Mouse (Mus musculus): ENCODE measurements at regions not wholly inside any gene's neighbourhood (a gene's known extent, or its start where the extent isn't known, plus 50 kb on each side); places are given as distances from the start of the nearest gene placed in this dataset.

DNA sequence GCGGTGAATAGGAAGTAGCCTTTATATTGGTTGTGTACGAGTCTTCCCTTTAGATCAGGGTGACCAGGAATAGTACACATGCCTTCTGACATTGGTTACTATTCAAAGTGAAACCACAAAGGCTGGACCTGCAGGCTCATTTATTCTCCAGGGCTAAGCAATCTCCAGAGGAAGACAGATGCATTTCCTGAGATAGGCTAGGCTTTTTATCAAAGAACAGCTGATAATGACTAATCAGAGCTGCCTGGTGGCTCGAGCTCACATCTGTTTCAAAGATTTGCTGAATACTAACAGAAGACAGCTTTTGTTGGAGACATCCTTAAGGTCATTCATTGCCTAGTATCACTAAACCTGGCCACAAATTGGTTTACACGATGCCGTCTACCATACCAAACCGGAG is 838.1 kb downstream of the Epha4 start:
- H3K36me3 ChIP-seq (replicated peaks; ENCODE audit: control insufficient read depth, insufficient read depth, low read length), result no peaks in the 10 kb centered on the region
- 0 out of 2 replicates have a peak, but pooled peaks cover 3% of the 10 kb centered on the region for H3K9me3 ChIP-seq (replicated peaks; ENCODE audit: control insufficient read depth, low read length)
- 40% methylated on average over 6 of the region's 6 CpGs for WGBS
- ATAC-seq (ENCODE audit: insufficient read depth, low read depth) (no peak), DNase-seq (ENCODE audit: low spot score) (no peak)
- no peak for TF ChIP-seq CTCF (IDR thresholded peaks at IDR 0.05; ENCODE audit: low read depth)
- TF ChIP-seq EP300 (IDR thresholded peaks at IDR 0.05; ENCODE audit: low read depth), result no peak
- no peak overlapping the region for H3K4me3 ChIP-seq (ENCODE audit: low read depth, low read length)
- H3K4me1 ChIP-seq (ENCODE audit: control insufficient read depth, insufficient read depth), result no peaks in the 10 kb centered on the region
- H3K9ac ChIP-seq (replicated peaks; ENCODE audit: low read depth, low read length), result no peak overlapping the region
- H3K27ac ChIP-seq (ENCODE audit: low read depth), result no peak overlapping the region
- no peak overlapping the region for H3K4me2 ChIP-seq (ENCODE audit: low read depth, low read length)
- no peaks in the 10 kb centered on the region for H3K27me3 ChIP-seq (ENCODE audit: control insufficient read depth, insufficient read depth, low read length)

DNA sequence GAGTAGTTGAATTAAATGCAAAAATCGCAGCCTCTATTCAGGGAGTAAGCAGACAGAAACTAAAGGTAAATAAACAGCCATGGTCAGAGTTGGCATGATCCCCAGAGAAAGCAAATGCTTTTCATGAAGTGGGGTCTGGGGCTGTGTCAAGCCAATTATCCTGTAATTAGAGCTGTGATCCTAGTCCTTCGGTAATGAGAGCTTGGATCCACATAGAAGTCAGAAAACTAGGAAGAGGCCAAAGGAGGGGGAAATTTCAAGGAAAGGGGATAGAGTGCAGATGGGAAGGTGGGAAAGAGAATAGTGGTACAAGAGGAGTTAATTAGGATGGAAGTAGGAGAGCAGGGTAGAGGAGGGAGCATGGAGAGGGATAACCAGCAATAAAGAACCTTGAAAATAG is 809.3 kb downstream of the Epha4 start:
- Histone ChIP-seq H3K36me3 (replicated peaks; ENCODE audit: control insufficient read depth, insufficient read depth, low read length) (no peaks in the 10 kb centered on the region), H3K27ac (ENCODE audit: low read depth) (no peak overlapping the region), H3K4me3 (ENCODE audit: low read depth, low read length) (no peak overlapping the region), H3K9ac (replicated peaks; ENCODE audit: low read depth, low read length) (no peak overlapping the region), H3K27me3 (ENCODE audit: control insufficient read depth, insufficient read depth, low read length) (no peaks in the 10 kb centered on the region), H3K4me1 (ENCODE audit: control insufficient read depth, insufficient read depth) (no peaks in the 10 kb centered on the region), H3K4me2 (ENCODE audit: low read depth, low read length) (no peak overlapping the region), H3K9me3 (replicated peaks; ENCODE audit: control insufficient read depth, low read length) (no peaks in the 10 kb centered on the region)
- no peak for TF ChIP-seq CTCF (IDR thresholded peaks at IDR 0.05; ENCODE audit: low read depth)
- TF ChIP-seq EP300 (IDR thresholded peaks at IDR 0.05; ENCODE audit: low read depth), result no peak
- DNase-seq (ENCODE audit: low spot score) (no peak), ATAC-seq (ENCODE audit: insufficient read depth, low read depth) (no peak)
- 69% methylated on average over 2 of the region's 2 CpGs for WGBS

DNA sequence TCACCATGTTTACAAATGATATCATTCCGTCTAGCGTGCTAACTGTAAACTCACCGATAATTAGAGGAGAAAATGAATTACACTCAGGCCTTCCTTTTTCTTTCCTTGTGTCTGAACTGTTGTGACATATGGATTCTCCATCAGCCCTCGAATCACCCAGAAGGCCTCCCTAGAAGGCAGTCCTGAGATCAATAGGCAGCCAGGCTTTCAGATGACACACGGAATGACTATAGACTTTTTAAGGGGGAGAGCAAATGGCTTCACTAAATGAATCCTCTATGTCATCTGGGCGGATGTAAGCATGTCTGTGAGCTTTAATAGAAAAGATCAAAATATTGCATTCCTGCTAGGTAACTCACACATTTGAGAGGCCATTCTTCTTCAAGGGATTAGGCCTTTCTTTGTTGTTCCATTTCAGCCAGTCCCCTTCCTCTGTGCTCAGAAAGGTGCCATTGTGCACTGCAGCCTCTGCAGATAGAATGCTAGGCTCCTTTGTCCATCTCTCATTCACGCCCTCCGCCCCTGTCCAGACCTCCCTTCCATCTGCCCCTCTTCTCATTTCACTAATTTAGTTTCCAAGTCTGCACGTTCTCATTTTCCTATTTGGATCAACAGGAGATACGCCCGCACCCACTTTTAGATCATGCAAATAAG is 797.1 kb downstream of the Epha4 start:
- Histone ChIP-seq H3K9ac (replicated peaks; ENCODE audit: low read depth, low read length) (no peak overlapping the region), H3K36me3 (replicated peaks; ENCODE audit: control insufficient read depth, insufficient read depth, low read length) (no peaks in the 10 kb centered on the region), H3K9me3 (replicated peaks; ENCODE audit: control insufficient read depth, low read length) (no peaks in the 10 kb centered on the region), H3K4me3 (ENCODE audit: low read depth, low read length) (no peak overlapping the region), H3K4me1 (ENCODE audit: control insufficient read depth, insufficient read depth) (no peaks in the 10 kb centered on the region), H3K27me3 (ENCODE audit: control insufficient read depth, insufficient read depth, low read length) (no peaks in the 10 kb centered on the region), H3K4me2 (ENCODE audit: low read depth, low read length) (no peak overlapping the region), H3K27ac (ENCODE audit: low read depth) (no peak overlapping the region)
- 80% methylated on average over 11 of the region's 11 CpGs for whole genome bisulfite sequencing
- DNase-seq (ENCODE audit: low spot score) (no peak), ATAC-seq (ENCODE audit: insufficient read depth, low read depth) (no peak)
- no peak for TF ChIP-seq EP300 (IDR thresholded peaks at IDR 0.05; ENCODE audit: low read depth)
- TF ChIP-seq CTCF (IDR thresholded peaks at IDR 0.05; ENCODE audit: low read depth), result no peak

DNA sequence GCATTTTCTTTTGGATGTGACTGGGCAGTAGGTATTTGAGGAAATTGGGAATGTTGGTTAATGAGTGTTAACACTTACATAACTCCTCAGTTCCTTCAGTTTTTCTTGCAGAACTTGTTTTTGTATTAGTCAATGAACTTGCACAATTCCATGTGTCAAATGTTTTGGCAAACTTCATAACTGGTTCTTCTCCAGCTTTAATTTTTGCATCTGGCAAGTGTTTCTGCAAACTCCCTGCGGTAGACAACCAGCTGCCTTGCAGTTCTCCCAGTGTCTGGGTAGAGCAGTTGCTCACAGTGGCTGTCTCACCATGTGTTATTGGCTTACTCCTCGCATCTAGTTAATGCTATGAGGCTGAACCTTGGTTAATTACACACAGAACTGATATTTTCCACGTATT is 790.4 kb downstream of the Epha4 start:
- Histone ChIP-seq H3K4me2 (ENCODE audit: low read depth, low read length) (no peak overlapping the region), H3K36me3 (replicated peaks; ENCODE audit: control insufficient read depth, insufficient read depth, low read length) (no peaks in the 10 kb centered on the region), H3K9ac (replicated peaks; ENCODE audit: low read depth, low read length) (no peak overlapping the region), H3K27ac (ENCODE audit: low read depth) (no peak overlapping the region), H3K27me3 (ENCODE audit: control insufficient read depth, insufficient read depth, low read length) (no peaks in the 10 kb centered on the region), H3K9me3 (replicated peaks; ENCODE audit: control insufficient read depth, low read length) (no peaks in the 10 kb centered on the region), H3K4me1 (ENCODE audit: control insufficient read depth, insufficient read depth) (no peaks in the 10 kb centered on the region), H3K4me3 (ENCODE audit: low read depth, low read length) (no peak overlapping the region)
- DNase-seq (ENCODE audit: low spot score) (no peak), ATAC-seq (ENCODE audit: insufficient read depth, low read depth) (no peak)
- WGBS, result 75% methylated on average over 3 of the region's 3 CpGs
- TF ChIP-seq EP300 (IDR thresholded peaks at IDR 0.05; ENCODE audit: low read depth) (no peak), CTCF (IDR thresholded peaks at IDR 0.05; ENCODE audit: low read depth) (no peak)

DNA sequence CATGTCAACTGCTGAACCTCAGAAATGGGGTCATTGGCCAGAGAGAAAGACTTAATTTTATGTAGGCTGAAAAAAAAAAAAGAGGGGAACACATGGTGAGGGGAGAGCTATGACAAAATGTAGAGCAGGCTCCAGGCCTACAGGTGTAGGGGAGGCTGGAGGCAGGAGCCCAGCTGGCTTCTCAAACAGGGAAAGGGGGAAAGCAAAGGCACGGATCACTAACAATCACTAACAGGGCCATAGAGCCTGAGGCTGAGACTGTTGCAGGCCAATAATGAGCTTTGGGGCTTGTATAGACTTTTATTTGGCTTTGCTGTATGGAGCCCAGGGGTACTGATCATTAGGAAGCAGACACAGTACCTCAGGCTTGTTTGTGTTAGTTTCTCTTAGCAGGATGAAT is 777.9 kb downstream of the Epha4 start:
- H3K9me3 ChIP-seq (replicated peaks; ENCODE audit: control insufficient read depth, low read length), result no peaks in the 10 kb centered on the region
- H3K27me3 ChIP-seq (ENCODE audit: control insufficient read depth, insufficient read depth, low read length), result no peaks in the 10 kb centered on the region
- no peak overlapping the region for H3K4me2 ChIP-seq (ENCODE audit: low read depth, low read length)
- DNase-seq (ENCODE audit: low spot score) (no peak), ATAC-seq (ENCODE audit: insufficient read depth, low read depth) (no peak)
- no peaks in the 10 kb centered on the region for H3K4me1 ChIP-seq (ENCODE audit: control insufficient read depth, insufficient read depth)
- no peak overlapping the region for H3K4me3 ChIP-seq (ENCODE audit: low read depth, low read length)
- H3K27ac ChIP-seq (ENCODE audit: low read depth), result no peak overlapping the region
- H3K9ac ChIP-seq (replicated peaks; ENCODE audit: low read depth, low read length), result no peak overlapping the region
- no peaks in the 10 kb centered on the region for H3K36me3 ChIP-seq (replicated peaks; ENCODE audit: control insufficient read depth, insufficient read depth, low read length)
- 86% methylated on average over 1 of the region's 1 CpGs for WGBS
- no peak for TF ChIP-seq CTCF (IDR thresholded peaks at IDR 0.05; ENCODE audit: low read depth)
- TF ChIP-seq EP300 (IDR thresholded peaks at IDR 0.05; ENCODE audit: low read depth), result no peak

DNA sequence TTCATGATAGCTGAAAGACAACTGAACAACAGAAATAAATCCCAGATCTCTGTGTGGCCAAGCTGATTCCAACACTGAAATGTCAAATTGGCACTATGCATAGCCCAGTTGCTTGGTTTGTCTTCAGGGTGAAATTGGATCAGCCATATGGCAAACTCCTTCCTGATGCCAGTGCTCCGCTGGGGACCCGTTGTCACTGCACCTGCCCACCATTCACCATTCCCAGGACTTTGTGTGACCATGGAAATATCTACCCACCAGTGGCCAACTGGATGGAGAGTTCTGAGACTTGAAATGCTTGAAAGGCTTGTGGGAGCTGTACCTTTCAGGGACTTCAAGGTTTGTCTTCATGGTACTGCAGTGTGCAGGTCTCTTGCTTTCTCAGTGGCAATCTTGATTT is 777.2 kb downstream of the Epha4 start:
- no peaks in the 10 kb centered on the region for H3K9me3 ChIP-seq (replicated peaks; ENCODE audit: control insufficient read depth, low read length)
- H3K4me3 ChIP-seq (ENCODE audit: low read depth, low read length), result no peak overlapping the region
- no peaks in the 10 kb centered on the region for H3K27me3 ChIP-seq (ENCODE audit: control insufficient read depth, insufficient read depth, low read length)
- 88% methylated on average over 2 of the region's 2 CpGs for WGBS
- H3K4me1 ChIP-seq (ENCODE audit: control insufficient read depth, insufficient read depth), result no peaks in the 10 kb centered on the region
- TF ChIP-seq CTCF (IDR thresholded peaks at IDR 0.05; ENCODE audit: low read depth), result no peak
- no peak for TF ChIP-seq EP300 (IDR thresholded peaks at IDR 0.05; ENCODE audit: low read depth)
- H3K27ac ChIP-seq (ENCODE audit: low read depth), result no peak overlapping the region
- no peak overlapping the region for H3K9ac ChIP-seq (replicated peaks; ENCODE audit: low read depth, low read length)
- DNase-seq (ENCODE audit: low spot score) (no peak), ATAC-seq (ENCODE audit: insufficient read depth, low read depth) (no peak)
- H3K4me2 ChIP-seq (ENCODE audit: low read depth, low read length), result no peak overlapping the region
- H3K36me3 ChIP-seq (replicated peaks; ENCODE audit: control insufficient read depth, insufficient read depth, low read length), result no peaks in the 10 kb centered on the region

Measured in heart, postnatal 0 days (tissue).